Mouse (Mus musculus): ENCODE data around the gene Mapk8. TPM values are rescaled to one million over a fixed set of nuclear protein-coding genes. Genes with fewer than 3 reads are reported as not detected.

Gene Mapk8
- total and polyA plus RNA-seq, 3 experiments = 7.3 to 29.5 (median 26.2) TPM

- DNase-seq = no peak
- H3K9ac ChIP-seq (ENCODE audit: low read depth, low read length) = no peak overlapping the region
- 8% methylated on average over 7 of the region's 7 CpGs for WGBS
Measured at GRCm38 (mm10) chr14:33370056-33370455, 76.9 kb downstream of the Mapk8 start.

GRCm38 (mm10) chr14:33369375-33369774 lies 77.6 kb downstream of the Mapk8 start:
- intact Hi-C loops (cut with DNase I) = no loop called here
- no peaks in the 10 kb centered on the region for H3K27me3 ChIP-seq (ENCODE audit: control insufficient read depth, insufficient read depth, low read length)
- no peaks in the 10 kb centered on the region for H3K79me2 ChIP-seq (replicated peaks; ENCODE audit: control insufficient read depth, insufficient read depth, low read length)
- 69% methylated on average over 12 of the region's 12 CpGs for WGBS
- H3K4me3 ChIP-seq = no peak overlapping the region
- no peaks in the 10 kb centered on the region for H3K36me3 ChIP-seq (ENCODE audit: control insufficient read depth, insufficient read depth, low read length)
- TF ChIP-seq CTCF (IDR thresholded peaks at IDR 0.05) (no peak), EP300 (IDR thresholded peaks at IDR 0.05; ENCODE audit: insufficient read depth, low read depth, low read length) (no peak)
- no peak overlapping the region for H3K9ac ChIP-seq (ENCODE audit: low read depth, low read length)
- H3K27ac ChIP-seq = no peak overlapping the region
- DNase-seq = peak in 1 of 2 experiments; percentile 10
- H3K4me1 ChIP-seq (ENCODE audit: control insufficient read depth, insufficient read depth, low read length) = no peaks in the 10 kb centered on the region

More at GRCm38 (mm10) chr14:33370056-33370455, 76.9 kb downstream of the Mapk8 start:
- no peak overlapping the region for H3K4me3 ChIP-seq
- H3K27ac ChIP-seq = no peak overlapping the region
- H3K27me3 ChIP-seq (ENCODE audit: control insufficient read depth, insufficient read depth, low read length) = no peaks in the 10 kb centered on the region
- no peaks in the 10 kb centered on the region for H3K36me3 ChIP-seq (ENCODE audit: control insufficient read depth, insufficient read depth, low read length)
- no peaks in the 10 kb centered on the region for H3K79me2 ChIP-seq (replicated peaks; ENCODE audit: control insufficient read depth, insufficient read depth, low read length)
- H3K4me1 ChIP-seq (ENCODE audit: control insufficient read depth, insufficient read depth, low read length) = no peaks in the 10 kb centered on the region
- intact Hi-C loops (cut with DNase I) = loop anchor here (5.0 kb wide), 1 partner anchor 158 kb away; the partner anchor contains the start of gene Arhgap22
- TF ChIP-seq POLR2A (IDR thresholded peaks at IDR 0.05; ENCODE audit: insufficient read depth, low read depth, low read length) (no peak), EP300 (IDR thresholded peaks at IDR 0.05; ENCODE audit: insufficient read depth, low read depth, low read length) (no peak), CTCF (IDR thresholded peaks at IDR 0.05) (no peak)

- 78% methylated on average over 30 of the region's 30 CpGs for WGBS
- TF ChIP-seq EP300 (IDR thresholded peaks at IDR 0.05; ENCODE audit: insufficient read depth, low read depth, low read length) = no peak
- no peak for TF ChIP-seq POLR2A (IDR thresholded peaks at IDR 0.05; ENCODE audit: insufficient read depth, low read depth, low read length)
- TF ChIP-seq CTCF (IDR thresholded peaks at IDR 0.05) = no peak
Measured at GRCm38 (mm10) chr14:33366891-33367777, 79.8 kb downstream of the Mapk8 start.

GRCm38 (mm10) chr14:33364061-33364460 lies 82.9 kb downstream of the Mapk8 start:
- TF ChIP-seq EP300 (IDR thresholded peaks at IDR 0.05; ENCODE audit: insufficient read depth, low read depth, low read length) = no peak
- TF ChIP-seq POLR2A (IDR thresholded peaks at IDR 0.05; ENCODE audit: insufficient read depth, low read depth, low read length) = no peak
- TF ChIP-seq CTCF (IDR thresholded peaks at IDR 0.05) = no peak
- DNase-seq = peak in 1 of 2 experiments; percentile 4
- 91% methylated on average over 2 of the region's 2 CpGs for WGBS
- H3K4me1 ChIP-seq (ENCODE audit: control insufficient read depth, insufficient read depth, low read length) = no peaks in the 10 kb centered on the region
- H3K4me3 ChIP-seq = no peak overlapping the region
- no peaks in the 10 kb centered on the region for H3K27me3 ChIP-seq (ENCODE audit: control insufficient read depth, insufficient read depth, low read length)
- H3K9ac ChIP-seq (ENCODE audit: low read depth, low read length) = no peak overlapping the region
- H3K79me2 ChIP-seq (replicated peaks; ENCODE audit: control insufficient read depth, insufficient read depth, low read length) = no peaks in the 10 kb centered on the region
- H3K36me3 ChIP-seq (ENCODE audit: control insufficient read depth, insufficient read depth, low read length) = no peaks in the 10 kb centered on the region
- intact Hi-C loops (cut with DNase I) = no loop called here
- no peak overlapping the region for H3K27ac ChIP-seq

More at GRCm38 (mm10) chr14:33366891-33367777, 79.8 kb downstream of the Mapk8 start:
- no peaks in the 10 kb centered on the region for H3K27me3 ChIP-seq (ENCODE audit: control insufficient read depth, insufficient read depth, low read length)
- DNase-seq = peak in 1 of 2 experiments; percentile 14
- H3K27ac ChIP-seq = no peak overlapping the region
- intact Hi-C loops (cut with DNase I) = no loop called here
- H3K79me2 ChIP-seq (replicated peaks; ENCODE audit: control insufficient read depth, insufficient read depth, low read length) = no peaks in the 10 kb centered on the region
- no peaks in the 10 kb centered on the region for H3K36me3 ChIP-seq (ENCODE audit: control insufficient read depth, insufficient read depth, low read length)
- H3K9ac ChIP-seq (ENCODE audit: low read depth, low read length) = no peak overlapping the region
- no peak overlapping the region for H3K4me3 ChIP-seq
- H3K4me1 ChIP-seq (ENCODE audit: control insufficient read depth, insufficient read depth, low read length) = no peaks in the 10 kb centered on the region

GRCm38 (mm10) chr14:33363611-33364010 lies 83.3 kb downstream of the Mapk8 start:
- intact Hi-C loops (cut with DNase I) = no loop called here
- H3K27ac ChIP-seq = no peak overlapping the region
- no peak for TF ChIP-seq EP300 (IDR thresholded peaks at IDR 0.05; ENCODE audit: insufficient read depth, low read depth, low read length)
- no peak for TF ChIP-seq CTCF (IDR thresholded peaks at IDR 0.05)
- TF ChIP-seq POLR2A (IDR thresholded peaks at IDR 0.05; ENCODE audit: insufficient read depth, low read depth, low read length) = no peak
- no peak overlapping the region for H3K4me3 ChIP-seq
- DNase-seq = peak in 1 of 2 experiments; percentile 8
- no peaks in the 10 kb centered on the region for H3K27me3 ChIP-seq (ENCODE audit: control insufficient read depth, insufficient read depth, low read length)
- WGBS = 81% methylated on average over 5 of the region's 5 CpGs
- no peaks in the 10 kb centered on the region for H3K79me2 ChIP-seq (replicated peaks; ENCODE audit: control insufficient read depth, insufficient read depth, low read length)
- no peaks in the 10 kb centered on the region for H3K36me3 ChIP-seq (ENCODE audit: control insufficient read depth, insufficient read depth, low read length)
- no peak overlapping the region for H3K9ac ChIP-seq (ENCODE audit: low read depth, low read length)
- H3K4me1 ChIP-seq (ENCODE audit: control insufficient read depth, insufficient read depth, low read length) = no peaks in the 10 kb centered on the region

- Histone ChIP-seq H3K4me1 (ENCODE audit: control insufficient read depth, insufficient read depth, low read length) (no peaks in the 10 kb centered on the region), H3K9ac (ENCODE audit: low read depth, low read length) (no peak overlapping the region), H3K27me3 (ENCODE audit: control insufficient read depth, insufficient read depth, low read length) (no peaks in the 10 kb centered on the region), H3K36me3 (ENCODE audit: control insufficient read depth, insufficient read depth, low read length) (no peaks in the 10 kb centered on the region), H3K4me3 (no peak overlapping the region), H3K79me2 (replicated peaks; ENCODE audit: control insufficient read depth, insufficient read depth, low read length) (no peaks in the 10 kb centered on the region), H3K27ac (no peak overlapping the region)
- intact Hi-C loops (cut with DNase I) = no loop called here
- DNase-seq = no peak
- WGBS = 13% methylated on average over 10 of the region's 10 CpGs
- TF ChIP-seq EP300 (IDR thresholded peaks at IDR 0.05; ENCODE audit: insufficient read depth, low read depth, low read length) (no peak), POLR2A (IDR thresholded peaks at IDR 0.05; ENCODE audit: insufficient read depth, low read depth, low read length) (no peak), CTCF (IDR thresholded peaks at IDR 0.05) (no peak)
Measured at GRCm38 (mm10) chr14:33362807-33363206, 84.2 kb downstream of the Mapk8 start.
